Mouse (Mus musculus) brain, embryonic 18.5 days (tissue): ENCODE data around the gene Mxi1.

Experiments
- DNase-seq: peaks from one replicate; pipeline ENCODE4 v3.0.0-alpha.2; 2012; ENCODE audit warnings: low read depth, low spot score

The Mxi1 gene

GRCm38 (mm10) chr19:53310348-53310747, at the start of gene Mxi1:
Mxi1 (plus strand) TSS chr19:53310518.
- DNase-seq, result no peak

GRCm38 (mm10) chr19:53260828-53261227, 49.5 kb upstream of the Mxi1 start:
- no peak for DNase-seq

GRCm38 (mm10) chr19:53262061-53262460, 48.3 kb upstream of the Mxi1 start:
- no peak for DNase-seq

- DNase-seq, result no peak
These were observed 46.2 kb upstream of the Mxi1 start for GRCm38 (mm10) chr19:53263859-53264733.

- DNase-seq, result no peak
These were observed 45.2 kb upstream of the Mxi1 start for GRCm38 (mm10) chr19:53264821-53265727.

- no peak for DNase-seq
These were observed 43.0 kb upstream of the Mxi1 start for GRCm38 (mm10) chr19:53267305-53267704.

- no peak for DNase-seq
These were observed 37.1 kb upstream of the Mxi1 start for GRCm38 (mm10) chr19:53273055-53273722.

- DNase-seq, result no peak
These were observed 36.4 kb upstream of the Mxi1 start for GRCm38 (mm10) chr19:53273781-53274428.

GRCm38 (mm10) chr19:53275204-53275603, 35.1 kb upstream of the Mxi1 start:
- DNase-seq, result no peak

- DNase-seq, result no peak
These were observed 33.2 kb upstream of the Mxi1 start for GRCm38 (mm10) chr19:53276902-53277707.

- DNase-seq, result no peak
These were observed 31.6 kb upstream of the Mxi1 start for GRCm38 (mm10) chr19:53278491-53279415.

- no peak for DNase-seq
These were observed 30.1 kb upstream of the Mxi1 start for GRCm38 (mm10) chr19:53280254-53280653.

- DNase-seq, result no peak
These were observed 27.7 kb upstream of the Mxi1 start for GRCm38 (mm10) chr19:53282571-53282970.

GRCm38 (mm10) chr19:53283742-53284141, 26.6 kb upstream of the Mxi1 start:
- no peak for DNase-seq

GRCm38 (mm10) chr19:53284268-53285208, 25.8 kb upstream of the Mxi1 start:
- peak; percentile 26 for DNase-seq

- no peak for DNase-seq
These were observed 13.7 kb upstream of the Mxi1 start for GRCm38 (mm10) chr19:53296331-53297254.

GRCm38 (mm10) chr19:53299156-53299828, 11.0 kb upstream of the Mxi1 start:
- DNase-seq, result no peak
